Mouse (Mus musculus) ES-E14 (cell line): ENCODE measurements around the gene Col25a1. TPM values are rescaled to one million over a fixed set of nuclear protein-coding genes. Genes with fewer than 3 reads are reported as not detected.

Experiments
- DNase-seq: peaks from one replicate; pipeline ENCODE4 v3.0.0-alpha.2; 2013; ENCODE audit warnings: low read depth, low spot score
- H3K27ac ChIP-seq: 2 replicates; pipeline ENCODE4 v1.5.1; 2012; ENCODE audit warnings: low read depth, mild to moderate bottlenecking, low read length, moderate library complexity, mixed read lengths; ENCODE audit not compliant: poor library complexity, insufficient read depth, severe bottlenecking
- H3K36me3 ChIP-seq: 2 replicates; pipeline ENCODE4 v1.6.1; 2012; ENCODE audit warnings: mild to moderate bottlenecking, low read length, moderate library complexity, mixed read lengths; ENCODE audit not compliant: control insufficient read depth, poor library complexity, insufficient read depth, severe bottlenecking
- H3K4me1 ChIP-seq, 2 experiments: fragments of 150-350 bp in 1 of 2; sonication (generic) in 1 of 2; 2 replicates each; pipeline ENCODE4 v1.6.1; 2012; ENCODE audit warnings: low read length in 2 of 2, mild to moderate bottlenecking in 1 of 2, mixed read lengths in 1 of 2; ENCODE audit not compliant: control insufficient read depth in 2 of 2, insufficient read depth in 2 of 2, poor library complexity in 1 of 2
- H3K4me3 ChIP-seq, 2 experiments: fragments of 150-350 bp in 1 of 2; sonication (generic) in 1 of 2; 2 replicates each; pipeline ENCODE4 v1.5.1; 2012; ENCODE audit warnings: low read length in 2 of 2, low read depth in 1 of 2, mild to moderate bottlenecking in 1 of 2, mixed read lengths in 1 of 2; ENCODE audit not compliant: insufficient read depth in 1 of 2, poor library complexity in 1 of 2, severe bottlenecking in 1 of 2
- H3K9ac ChIP-seq: 2 replicates; pipeline ENCODE4 v1.6.1; 2012; ENCODE audit warnings: low read depth, mild to moderate bottlenecking, low read length, mixed read lengths; ENCODE audit not compliant: poor library complexity, insufficient read depth, severe bottlenecking
- H3K9me3 ChIP-seq: fragments of 150-350 bp; sonication (generic); 2 replicates; pipeline ENCODE4 v1.6.1; 2012; ENCODE audit warnings: low read depth, mild to moderate bottlenecking, low read length; ENCODE audit not compliant: control insufficient read depth, insufficient read depth
- CHD2 ChIP-seq: IDR thresholded peaks from 2 replicates; pipeline ENCODE4 v1.6.1; 2014; ENCODE audit warnings: mild to moderate bottlenecking, low read depth, low read length, inconsistent platforms
- HCFC1 ChIP-seq: IDR thresholded peaks from 2 replicates; pipeline ENCODE4 v1.6.1; 2012; ENCODE audit warnings: low read length, inconsistent platforms, borderline replicate concordance; ENCODE audit not compliant: insufficient read depth
- MAFK ChIP-seq: IDR thresholded peaks from 2 replicates; pipeline ENCODE4 v1.6.1; 2014; ENCODE audit warnings: mild to moderate bottlenecking, low read depth, low read length, inconsistent platforms; ENCODE audit not compliant: insufficient read depth
- ZC3H11A ChIP-seq: IDR thresholded peaks from 2 replicates; pipeline ENCODE4 v1.6.1; 2012; ENCODE audit warnings: low read depth, mild to moderate bottlenecking, inconsistent platforms, low read length, borderline replicate concordance
- ZNF384 ChIP-seq: IDR thresholded peaks from 2 replicates; pipeline ENCODE4 v1.6.1; 2012; ENCODE audit warnings: low read depth, low read length, inconsistent platforms
- in situ Hi-C, 2 experiments: fragments of 600-800 bp; cut with MboI; formaldehyde crosslinking; loops; one replicate each; pipeline ENCODE4 v1.15.1; 2025; ENCODE audit warnings: low sequenced_read_pairs in 2 of 2, inconsistent platforms in 1 of 2; ENCODE audit not compliant: unreplicated experiment in 2 of 2
- total RNA-seq: library from RNA; depleted of rRNA; stranded (reverse); fragments of 300-350 nt; gene quantifications from 2 replicates; pipeline ENCODE4 v1.2.3, GENCODE M21; 2012

The Col25a1 gene
- total RNA-seq, 1 experiment: 0.45 TPM

- Histone ChIP-seq H3K9ac (no peak overlapping the region), H3K4me1 (no peaks in the 10 kb centered on the region), H3K4me3 (no peak overlapping the region), H3K9me3 (no peaks in the 10 kb centered on the region), H3K36me3 (no peaks in the 10 kb centered on the region), H3K27ac (no peak overlapping the region)
- DNase-seq: peak; percentile 3
- TF ChIP-seq CHD2 (no peak), ZNF384 (no peak), MAFK (no peak), HCFC1 (no peak), ZC3H11A (no peak)
- in situ Hi-C loops: no loop called here
These were observed 362.9 kb downstream of the Col25a1 start for GRCm38 (mm10) chr3:130494192-130494591.

GRCm38 (mm10) chr3:130494665-130495396, 363.5 kb downstream of the Col25a1 start:
- TF ChIP-seq CHD2 (no peak), ZNF384 (no peak), ZC3H11A (no peak), HCFC1 (no peak), MAFK (no peak)
- in situ Hi-C loops: no loop called here
- no peaks in the 10 kb centered on the region for H3K36me3 ChIP-seq
- no peaks in the 10 kb centered on the region for H3K9me3 ChIP-seq
- peak; percentile 34 for DNase-seq
- no peak overlapping the region for H3K9ac ChIP-seq
- H3K27ac ChIP-seq: no peak overlapping the region
- no peaks in the 10 kb centered on the region for H3K4me1 ChIP-seq
- no peak overlapping the region for H3K4me3 ChIP-seq

DNA sequence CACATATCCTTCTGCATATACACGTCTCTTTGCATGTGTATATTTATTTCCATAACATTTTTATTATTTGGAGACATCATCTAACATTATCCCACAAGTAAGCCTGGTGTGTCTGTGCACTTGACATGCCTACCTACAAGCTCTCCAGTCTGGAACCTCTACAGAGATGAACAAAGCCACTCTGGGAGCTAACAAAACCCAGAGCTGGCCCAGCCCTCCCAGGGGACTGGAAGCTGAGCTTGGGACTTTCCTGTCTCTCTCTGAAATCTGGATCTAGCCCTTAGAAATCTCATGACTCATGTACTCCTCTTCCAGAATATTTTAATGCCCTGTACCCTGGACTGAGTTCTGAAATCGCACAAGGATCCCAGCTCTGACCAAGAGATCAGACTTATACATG, 365.7 kb downstream of the Col25a1 start:
- no peak overlapping the region for H3K27ac ChIP-seq
- in situ Hi-C loops: no loop called here
- no peak overlapping the region for H3K4me3 ChIP-seq
- no peak for DNase-seq
- no peaks in the 10 kb centered on the region for H3K36me3 ChIP-seq
- no peaks in the 10 kb centered on the region for H3K4me1 ChIP-seq
- no peaks in the 10 kb centered on the region for H3K9me3 ChIP-seq
- no peak overlapping the region for H3K9ac ChIP-seq
- TF ChIP-seq ZNF384: no peak
- TF ChIP-seq CHD2: no peak
- no peak for TF ChIP-seq MAFK
- no peak for TF ChIP-seq HCFC1
- TF ChIP-seq ZC3H11A: no peak

DNA sequence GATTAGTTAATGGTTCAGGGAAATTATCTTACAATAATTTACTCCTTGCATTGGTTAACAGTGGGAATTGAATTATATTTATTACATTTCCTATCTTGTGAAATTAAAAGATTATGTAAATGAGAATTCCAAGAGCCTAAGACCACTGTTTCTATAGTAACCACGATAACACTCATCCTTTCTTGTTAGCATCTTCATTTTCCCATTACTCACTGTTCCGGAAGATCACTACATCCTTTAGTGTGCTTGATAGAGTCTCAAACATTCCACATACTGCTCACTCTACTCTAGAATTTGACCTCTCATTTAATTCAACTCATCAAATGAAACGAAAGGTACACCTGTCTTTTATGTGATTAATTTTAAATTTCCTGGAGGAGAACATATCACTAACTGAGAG, 370.4 kb downstream of the Col25a1 start:
- Histone ChIP-seq H3K4me1 (no peaks in the 10 kb centered on the region), H3K9ac (no peak overlapping the region), H3K9me3 (no peaks in the 10 kb centered on the region), H3K4me3 (no peak overlapping the region), H3K27ac (no peak overlapping the region), H3K36me3 (no peaks in the 10 kb centered on the region)
- DNase-seq: no peak
- TF ChIP-seq ZC3H11A: no peak
- no peak for TF ChIP-seq CHD2
- TF ChIP-seq ZNF384: no peak
- TF ChIP-seq MAFK: no peak
- no peak for TF ChIP-seq HCFC1
- in situ Hi-C loops: no loop called here

DNA sequence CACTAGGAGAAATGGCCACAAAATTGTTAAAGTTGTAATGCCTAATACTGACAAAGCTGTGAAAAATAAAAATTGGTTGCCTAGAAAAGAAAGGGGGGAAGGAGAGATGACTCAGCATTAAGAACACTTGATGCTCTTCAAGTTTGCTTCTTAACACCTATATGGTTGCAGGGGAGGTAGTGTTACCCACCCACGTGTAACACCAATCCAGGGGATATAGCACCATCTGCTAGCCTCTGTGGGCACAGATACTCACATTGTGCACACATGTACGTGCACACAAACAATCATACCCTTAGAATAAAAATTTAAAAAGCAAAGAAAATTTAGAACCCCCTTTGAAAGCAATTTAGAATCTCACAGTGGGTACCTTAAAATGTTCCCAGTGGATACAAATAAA, 377.0 kb downstream of the Col25a1 start:
- H3K27ac ChIP-seq: no peak overlapping the region
- DNase-seq: no peak
- in situ Hi-C loops: no loop called here
- no peaks in the 10 kb centered on the region for H3K4me1 ChIP-seq
- H3K36me3 ChIP-seq: no peaks in the 10 kb centered on the region
- H3K9me3 ChIP-seq: no peaks in the 10 kb centered on the region
- H3K4me3 ChIP-seq: no peak overlapping the region
- TF ChIP-seq ZC3H11A: no peak
- H3K9ac ChIP-seq: no peak overlapping the region
